Mouse (Mus musculus): ENCODE measurements at regions not wholly inside any gene's neighbourhood (a gene's known extent, or its start where the extent isn't known, plus 50 kb on each side); places are given as distances from the start of the nearest gene placed in this dataset.
"Not testable (repeated sequence)": the region's sequence is repeated elsewhere in the genome, so short reads cannot be mapped to it uniquely, and the experiment has no call there.

DNA sequence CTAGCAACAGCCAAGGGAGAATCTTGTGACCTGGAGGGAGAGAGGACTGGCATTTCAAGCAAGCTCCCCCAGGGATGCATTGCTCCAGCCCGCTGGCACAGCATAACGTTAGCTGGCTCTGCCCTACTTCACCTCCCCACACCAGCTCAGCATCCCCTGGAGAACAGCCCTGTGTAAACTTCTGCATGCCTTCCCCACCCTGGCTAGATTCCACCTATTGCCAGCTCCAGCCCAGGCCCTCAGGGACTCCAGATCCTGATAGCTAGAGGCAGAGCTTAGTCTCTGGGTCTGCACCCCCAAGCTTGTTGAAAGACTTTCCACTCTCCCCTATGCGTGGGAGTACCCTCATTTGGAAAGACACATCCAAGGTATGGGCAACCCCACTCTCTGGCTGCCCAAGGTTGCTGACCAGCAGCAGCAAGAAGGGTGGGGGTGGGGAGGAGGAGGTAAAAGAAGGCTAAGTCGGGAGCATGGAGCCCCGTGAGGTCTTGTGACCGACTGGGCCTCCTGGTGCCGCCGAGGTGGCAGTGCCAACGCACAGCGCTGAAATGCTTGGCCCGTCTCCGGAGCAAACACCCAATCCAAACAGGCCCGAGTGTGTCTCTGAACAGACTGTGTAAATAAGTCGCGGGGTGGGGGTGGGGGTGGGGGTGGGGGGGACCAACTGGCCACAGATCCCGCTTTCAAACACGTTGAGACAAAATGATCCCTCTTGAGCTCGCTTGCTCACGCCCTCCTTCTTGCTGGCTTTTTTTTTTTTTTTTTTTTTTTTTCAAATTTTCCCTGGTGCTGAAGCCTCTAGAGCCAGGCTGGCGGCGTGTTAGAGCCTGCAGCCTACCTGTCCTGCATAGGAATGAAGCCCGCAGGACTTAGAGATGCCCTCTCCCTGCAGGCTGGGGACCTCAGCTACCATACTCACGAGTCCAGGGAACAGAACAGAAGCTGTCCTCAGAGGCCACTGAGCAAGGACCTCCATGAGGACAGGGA lies 350.3 kb downstream of the Sox9 start:
- peak; percentile 64 for DNase-seq (ENCODE audit: low read depth, low spot score)

- DNase-seq (ENCODE audit: low read depth, low spot score) = no peak
Measured at GRCm38 (mm10) chr11:113133407-113133806, 351.4 kb downstream of the Sox9 start.

DNA sequence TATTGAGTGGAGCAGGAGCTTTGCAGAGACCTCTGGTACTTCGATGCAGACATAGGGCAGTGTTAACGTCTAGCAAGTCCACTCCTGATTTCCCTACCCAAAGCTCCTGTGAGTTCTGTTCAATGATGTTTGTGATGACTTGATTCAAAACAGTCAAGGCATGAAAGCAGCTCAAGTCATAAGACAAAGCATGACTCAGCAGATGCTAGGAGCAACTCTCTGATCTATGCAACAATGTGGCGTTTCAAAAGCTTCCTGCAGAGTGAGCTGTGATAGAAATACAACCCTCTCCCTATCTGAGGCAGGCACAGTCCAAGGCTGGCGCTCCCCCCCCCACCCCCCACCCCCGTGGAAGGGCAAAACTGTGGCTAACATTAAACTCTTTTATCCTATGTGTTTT lies 353.2 kb downstream of the Sox9 start:
- peak; percentile 83 for DNase-seq (ENCODE audit: low read depth, low spot score)

DNA sequence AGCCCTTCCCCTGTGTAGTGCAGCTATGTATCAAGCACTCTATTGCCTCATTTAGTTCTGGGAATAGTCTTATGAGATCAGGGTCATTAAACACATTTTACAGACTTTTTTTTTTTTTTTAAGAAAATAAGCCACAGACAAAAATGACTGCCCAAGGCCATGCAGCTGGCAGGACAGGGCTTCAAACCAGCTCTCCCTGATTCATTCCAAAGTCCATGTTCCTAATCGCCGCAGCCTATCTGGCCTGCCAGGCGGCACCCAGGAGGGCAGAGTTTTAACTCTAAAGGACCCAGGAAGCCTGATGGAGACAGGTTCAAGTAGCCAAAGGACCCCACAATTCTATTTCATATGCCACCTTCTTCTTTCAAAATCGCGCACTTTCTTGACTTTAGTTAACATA lies 356.4 kb downstream of the Sox9 start:
- no peak for DNase-seq (ENCODE audit: low read depth, low spot score)

DNA sequence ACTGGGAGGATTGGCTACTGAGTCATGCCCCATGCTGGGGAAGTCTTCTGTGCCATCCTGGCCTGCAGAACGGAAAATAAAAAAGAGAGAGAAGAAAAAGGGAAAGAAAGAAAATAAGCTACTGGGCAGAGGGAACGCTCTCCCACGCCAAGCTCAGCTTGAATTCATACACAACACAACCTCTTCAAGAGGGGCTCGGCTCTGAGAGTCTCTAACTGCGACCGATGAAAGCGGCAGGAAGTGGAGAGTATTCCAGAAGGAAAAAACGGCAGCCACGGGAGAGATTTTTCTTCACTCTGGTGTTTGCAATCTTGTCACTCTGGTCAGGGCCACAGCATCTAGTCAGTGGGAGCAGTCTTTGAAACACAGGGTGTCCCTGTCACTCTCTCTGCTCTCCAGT lies 358.6 kb downstream of the Sox9 start:
- DNase-seq (ENCODE audit: low read depth, low spot score) = no peak

GRCm38 (mm10) chr11:113142816-113143215 lies 360.8 kb downstream of the Sox9 start:
- DNase-seq (ENCODE audit: low read depth, low spot score) = no peak

- DNase-seq (ENCODE audit: low read depth, low spot score) = peak; percentile 73
Measured at GRCm38 (mm10) chr11:113143839-113144627, 362.0 kb downstream of the Sox9 start.

GRCm38 (mm10) chr11:113145721-113146120 lies 363.7 kb downstream of the Sox9 start:
- DNase-seq (ENCODE audit: low read depth, low spot score) = peak; percentile 67

DNA sequence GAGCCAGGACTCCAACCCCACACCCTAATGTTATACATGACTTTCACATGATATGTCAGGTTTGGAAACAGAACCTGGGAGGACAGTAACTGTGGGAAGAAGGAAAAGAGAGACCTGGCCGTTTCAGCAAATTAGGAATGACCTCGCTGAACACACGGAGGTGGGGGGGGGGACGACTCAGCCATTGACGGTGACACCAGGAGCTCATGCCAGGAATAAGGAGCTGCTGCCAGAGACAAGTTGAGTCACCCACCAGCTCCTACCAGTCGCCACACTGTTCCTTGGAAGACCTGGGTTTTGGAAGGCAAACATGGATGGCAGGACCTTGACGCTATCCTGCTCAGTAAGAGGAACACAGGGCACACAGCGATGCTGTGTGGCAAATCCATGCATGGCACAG lies 364.7 kb downstream of the Sox9 start:
- DNase-seq (ENCODE audit: low read depth, low spot score) = no peak

- peak; percentile 25 for DNase-seq (ENCODE audit: low read depth, low spot score)
Measured at GRCm38 (mm10) chr11:113147535-113148197, 365.6 kb downstream of the Sox9 start.

- no peak for DNase-seq (ENCODE audit: low read depth, low spot score)
Measured at GRCm38 (mm10) chr11:113148198-113148537, 366.1 kb downstream of the Sox9 start.

GRCm38 (mm10) chr11:113155515-113155914 lies 373.5 kb downstream of the Sox9 start:
- no peak for DNase-seq (ENCODE audit: low read depth, low spot score)

- DNase-seq (ENCODE audit: low read depth, low spot score) = no peak
Measured at GRCm38 (mm10) chr11:113163941-113164340, 381.9 kb downstream of the Sox9 start.

- no peak for DNase-seq (ENCODE audit: low read depth, low spot score)
Measured at GRCm38 (mm10) chr11:113164510-113164909, 382.5 kb downstream of the Sox9 start.

- peak; percentile 81 for DNase-seq (ENCODE audit: low read depth, low spot score)
Measured at GRCm38 (mm10) chr11:113165069-113165795, 383.2 kb downstream of the Sox9 start.

- DNase-seq (ENCODE audit: low read depth, low spot score) = no peak
Measured at GRCm38 (mm10) chr11:113166517-113166916, 384.5 kb downstream of the Sox9 start.

DNA sequence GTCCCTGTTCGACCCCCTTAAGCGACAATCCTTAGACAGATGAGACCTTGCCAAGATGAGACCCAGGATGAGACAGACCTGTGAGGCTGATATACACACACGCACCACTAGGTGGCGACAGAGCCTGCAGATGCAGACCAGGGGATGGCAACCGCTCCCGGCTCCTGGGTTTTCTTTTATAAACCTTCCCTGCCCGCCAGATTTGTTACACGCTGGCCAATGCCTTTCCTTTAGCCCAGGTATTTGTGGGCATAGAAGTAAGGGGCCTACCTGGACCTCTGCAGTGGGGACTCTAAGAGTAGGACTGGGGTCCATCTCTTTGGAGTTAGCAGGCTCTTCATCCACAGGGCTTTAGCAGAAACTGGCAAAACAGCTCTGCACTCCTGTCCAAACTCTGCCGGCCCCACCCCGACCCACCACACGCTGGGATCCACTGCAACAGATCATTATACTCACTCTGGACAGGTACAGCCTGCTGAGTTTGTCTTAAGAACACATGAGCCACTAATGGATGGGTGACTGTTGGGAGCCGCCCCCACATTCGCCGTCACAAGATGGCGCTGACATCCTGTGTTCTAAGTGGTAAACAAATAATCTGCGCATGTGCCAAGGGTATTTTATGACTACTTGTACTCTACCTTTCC lies 390.6 kb downstream of the Sox9 start:
- DNase-seq (ENCODE audit: low read depth, low spot score) = peak; percentile 82

DNA sequence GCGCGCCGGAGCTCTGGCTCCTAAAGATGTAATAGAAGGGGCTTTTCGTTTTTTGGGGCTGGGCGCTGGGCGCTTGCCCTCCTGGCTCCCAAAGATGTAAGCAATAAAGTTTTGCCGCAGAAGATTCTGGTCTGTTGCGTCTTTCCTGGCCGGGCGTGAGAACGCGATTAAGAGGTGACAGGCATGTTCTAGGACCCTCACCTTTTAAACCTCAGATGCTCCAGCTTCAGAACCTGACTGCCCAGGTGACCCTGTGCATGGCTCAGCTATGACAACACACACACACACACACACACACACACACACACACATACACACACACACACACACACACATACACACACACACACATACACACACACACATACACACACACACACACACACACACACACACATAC lies 391.3 kb downstream of the Sox9 start:
- DNase-seq (ENCODE audit: low read depth, low spot score) = not testable (repeated sequence)

- no peak for DNase-seq (ENCODE audit: low read depth, low spot score)
Measured at GRCm38 (mm10) chr11:113174011-113174507, 392.0 kb downstream of the Sox9 start.

DNA sequence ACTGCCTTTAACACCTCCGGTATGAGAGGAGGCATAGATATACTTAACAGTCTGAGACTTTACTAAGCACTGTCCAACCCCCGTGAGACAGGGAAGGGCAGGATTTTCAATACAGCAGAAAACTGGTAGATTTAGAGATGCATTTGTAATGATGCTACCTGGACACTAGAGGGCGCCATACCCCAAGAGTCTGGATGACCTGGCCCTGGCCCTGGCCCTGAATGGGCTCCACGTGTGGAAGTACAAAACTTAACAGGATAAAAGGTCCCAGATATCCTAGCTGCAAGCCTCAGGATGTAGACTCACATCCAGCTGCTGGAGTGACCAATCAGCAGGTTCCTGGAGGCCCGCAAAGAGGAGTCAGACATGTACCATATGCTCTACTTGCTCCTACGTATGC lies 393.3 kb downstream of the Sox9 start:
- no peak for DNase-seq (ENCODE audit: low read depth, low spot score)

DNA sequence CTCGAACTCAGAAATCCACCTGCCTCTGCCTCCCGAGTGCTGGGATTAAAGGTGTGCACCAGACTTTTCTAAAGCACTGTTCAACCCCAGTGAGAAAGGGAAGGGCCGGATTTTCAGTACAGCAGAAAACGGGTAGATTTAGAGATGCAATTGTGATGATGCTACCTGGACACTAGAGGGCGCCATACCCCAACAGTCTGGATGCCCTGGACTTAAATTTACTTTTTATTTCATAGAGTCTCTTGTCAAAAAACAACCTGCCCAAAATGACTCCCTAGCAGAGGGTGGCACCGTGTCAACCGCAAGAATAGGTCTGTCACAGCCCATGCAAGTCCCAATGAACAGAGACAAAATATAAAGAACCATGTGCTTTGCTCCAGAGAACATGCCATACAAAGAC lies 394.2 kb downstream of the Sox9 start:
- peak; percentile 67 for DNase-seq (ENCODE audit: low read depth, low spot score)

Data from brain, adult 2 months (tissue).